Mouse (Mus musculus) testis, adult 2 months (tissue): ENCODE measurements around the gene 1700001P01Rik.

ENCODE experiments used
- CTCF ChIP-seq: fragments of 200-500 bp; IDR thresholded peaks from 2 replicates; pipeline ENCODE4 v1.5.1; 2012; ENCODE audit warnings: low read depth, mild to moderate bottlenecking, inconsistent platforms, low read length, moderate library complexity; ENCODE audit not compliant: control insufficient read depth, insufficient read depth, insufficient replicate concordance
- POLR2A ChIP-seq: fragments of 200-500 bp; IDR thresholded peaks from 2 replicates; pipeline ENCODE4 v1.6.1; 2012; ENCODE audit warnings: low read depth, mild to moderate bottlenecking, inconsistent platforms, low read length, moderate library complexity; ENCODE audit not compliant: control insufficient read depth

- no peak for TF ChIP-seq CTCF
- TF ChIP-seq POLR2A, result no peak
Observed at GRCm38 (mm10) chr11:97797369-97798082, 21.8 kb upstream of the 1700001P01Rik start.
